Mouse (Mus musculus) bone marrow, adult 2 months (tissue): ENCODE measurements around the gene Rnf24. TPM values are rescaled to one million over a fixed set of nuclear protein-coding genes. Genes with fewer than 3 reads are reported as not detected.

Source experiments
- H3K27ac ChIP-seq: fragments of 200-500 bp; 2 replicates; pipeline ENCODE4 v1.5.1; 2012; ENCODE audit warnings: low read depth, mild to moderate bottlenecking, control low read depth, inconsistent platforms, low read length; ENCODE audit not compliant: control insufficient read depth, poor library complexity, insufficient read depth
- H3K4me1 ChIP-seq: fragments of 200-500 bp; 2 replicates; pipeline ENCODE4 v1.6.1; 2011; ENCODE audit warnings: low read length; ENCODE audit not compliant: control insufficient read depth, insufficient read depth
- H3K4me3 ChIP-seq: fragments of 200-500 bp; replicated peaks from 2 replicates; pipeline ENCODE3; 2011; ENCODE audit warnings: mild to moderate bottlenecking, low read depth, low read length, control low read depth; ENCODE audit not compliant: control insufficient read depth
- CTCF ChIP-seq: fragments of 200-500 bp; IDR thresholded peaks from 2 replicates; pipeline ENCODE4 v1.5.1; 2011; ENCODE audit warnings: low read length, control low read depth; ENCODE audit not compliant: control insufficient read depth, insufficient read depth
- POLR2A ChIP-seq: fragments of 200-500 bp; IDR thresholded peaks from 2 replicates; pipeline ENCODE4 v1.6.1; 2011; ENCODE audit warnings: low read depth, mild to moderate bottlenecking, control low read depth, low read length, borderline replicate concordance; ENCODE audit not compliant: control insufficient read depth
- WGBS: fragments of 180-500 bp; shearing (Covaris S2); methylation state at CpG from one replicate; pipeline ENCODE4 v1.1.7; 2018; 5-methylcytosine and 5-hydroxymethylcytosine counted together
- polyA plus RNA-seq: library from polyadenylated mRNA; stranded (reverse); fragments of >200 nt; gene quantifications from 2 replicates; pipeline ENCODE4 v1.2.4, GENCODE M21; 2011; ENCODE audit warnings: low replicate concordance; ENCODE audit not compliant: missing spikeins, insufficient read depth, insufficient read length

Gene Rnf24
- polyA plus RNA-seq, 1 experiment = 2.0 TPM

DNA sequence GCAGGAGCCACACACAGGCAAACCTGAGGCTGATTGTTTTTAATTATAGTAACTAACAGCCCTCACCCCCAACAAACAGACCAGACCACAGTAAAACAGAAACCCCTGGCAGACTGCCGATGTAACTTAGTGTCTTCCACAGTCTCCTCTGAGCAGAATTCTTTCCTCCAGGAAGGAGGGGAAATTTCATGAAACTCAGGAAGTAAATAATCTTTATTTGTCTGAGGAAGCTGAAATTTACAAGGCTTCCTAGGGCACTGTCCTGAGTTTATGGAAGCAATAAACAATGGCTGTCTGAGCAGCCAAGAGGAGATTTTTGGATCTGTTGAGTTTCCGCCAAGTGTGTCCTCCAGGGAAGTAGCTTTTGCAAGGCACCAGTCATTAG is 98.4 kb downstream of the Rnf24 start:
- TF ChIP-seq CTCF (no peak), POLR2A (no peak)
- Histone ChIP-seq H3K27ac (no peak overlapping the region), H3K4me1 (no peaks in the 10 kb centered on the region; the same call in 1 of the 2 replicates), H3K4me3 (no peak overlapping the region)
- 56% methylated on average over 2 of the region's 2 CpGs for WGBS

DNA sequence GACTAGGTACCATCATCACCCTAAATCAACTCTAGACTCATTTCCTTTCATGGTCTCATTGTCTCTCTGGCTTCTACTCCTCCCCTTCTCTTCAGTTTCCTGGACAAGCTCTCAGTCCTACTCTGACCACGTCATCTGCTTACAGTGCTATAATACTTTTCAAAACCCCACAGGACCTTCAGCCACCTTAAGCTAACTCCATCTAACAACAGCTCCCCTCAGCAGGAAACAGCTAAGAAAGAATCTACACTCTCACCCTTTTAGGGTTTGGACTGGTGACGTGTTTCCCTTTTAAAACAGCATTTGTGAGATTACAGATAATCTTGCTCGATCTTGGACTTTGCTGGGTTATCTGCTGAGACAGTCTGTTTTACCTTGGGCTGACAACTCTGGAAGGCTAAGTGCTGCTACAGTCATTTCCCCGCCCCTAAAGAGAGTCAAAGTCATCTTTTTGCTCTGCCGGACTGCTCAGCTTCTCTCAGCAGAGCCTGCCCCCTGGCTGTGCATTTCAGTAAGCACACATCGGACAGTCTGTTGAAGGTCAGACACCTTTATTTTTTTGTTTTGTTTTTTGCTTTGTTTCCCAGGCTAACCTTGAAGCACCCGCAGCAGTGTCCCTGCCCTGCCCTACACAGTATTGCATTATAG is 98.9 kb downstream of the Rnf24 start:
- Histone ChIP-seq H3K27ac (no peak overlapping the region), H3K4me3 (no peak overlapping the region), H3K4me1 (no peaks in the 10 kb centered on the region; the same call in 1 of the 2 replicates)
- TF ChIP-seq CTCF = peak; percentile 93
- TF ChIP-seq POLR2A = no peak
- WGBS = 4% methylated on average over 7 of the region's 7 CpGs

Other genes with a start within 250 kb of the Rnf24 start
- 2.6 and 4.4 TPM in 2 replicates for gene Hspa12b, start 225.6 kb downstream of the Rnf24 start, polyA plus RNA-seq
- gene Gm11037, start 219.4 kb downstream of the Rnf24 start, polyA plus RNA-seq = not detected in 2 replicates
- 46.9 and 57.6 TPM in 2 replicates for gene 1700037H04Rik, start 192.8 kb downstream of the Rnf24 start, polyA plus RNA-seq
- gene Cenpb, start 172.8 kb downstream of the Rnf24 start, polyA plus RNA-seq = 22.6 and 28.5 TPM in 2 replicates
- gene Cdc25b, start 165.9 kb downstream of the Rnf24 start, polyA plus RNA-seq = 179 and 183 TPM in 2 replicates
- 9.8 and 12.5 TPM in 2 replicates for gene Spef1, start 165.6 kb downstream of the Rnf24 start, polyA plus RNA-seq
- gene Ap5s1, start 145.8 kb downstream of the Rnf24 start, polyA plus RNA-seq = 12.1 and 14.5 TPM in 2 replicates
- gene Mavs, start 118.8 kb downstream of the Rnf24 start, polyA plus RNA-seq = 8.4 and 13.7 TPM in 2 replicates
- 31.4 and 44.4 TPM in 2 replicates for gene Pank2, start 90.4 kb downstream of the Rnf24 start, polyA plus RNA-seq
- 176 and 213 TPM in 2 replicates for gene Smox, start 138.6 kb upstream of the Rnf24 start, polyA plus RNA-seq
- gene Adra1d, start 209.4 kb upstream of the Rnf24 start, polyA plus RNA-seq = not detected in 2 replicates